Mouse (Mus musculus) embryonic fibroblast, embryonic 13.5 days (primary cell): Measurements from ENCODE around the gene Ggps1. TPM values are rescaled to one million over a fixed set of nuclear protein-coding genes. Genes with fewer than 3 reads are reported as not detected.

Experiments used
- H3K27ac ChIP-seq: 2 replicates; pipeline ENCODE4 v1.5.1; 2012; ENCODE audit warnings: low read length, control low read depth, inconsistent platforms; ENCODE audit not compliant: insufficient read depth
- H3K4me1 ChIP-seq: 2 replicates; pipeline ENCODE4 v1.6.1; 2011; ENCODE audit warnings: low read length; ENCODE audit not compliant: control insufficient read depth, insufficient read depth
- H3K4me3 ChIP-seq: 2 replicates; pipeline ENCODE4 v1.5.1; 2011; ENCODE audit warnings: mild to moderate bottlenecking, control low read depth, low read length; ENCODE audit not compliant: insufficient read depth
- CTCF ChIP-seq: IDR thresholded peaks from 2 replicates; pipeline ENCODE4 v1.5.1; 2011; ENCODE audit warnings: mild to moderate bottlenecking, control low read depth, low read length, moderate library complexity, borderline replicate concordance; ENCODE audit not compliant: insufficient read depth
- POLR2A ChIP-seq: IDR thresholded peaks from 2 replicates; pipeline ENCODE4 v1.6.1; 2011; ENCODE audit warnings: low read depth, mild to moderate bottlenecking, control low read depth, low read length, moderate library complexity
- polyA plus RNA-seq: library from polyadenylated mRNA; stranded (reverse); fragments of >200 nt; gene quantifications from 2 replicates; pipeline ENCODE4 v1.2.4, GENCODE M21; 2011; ENCODE audit warnings: low read depth; ENCODE audit not compliant: missing spikeins, insufficient read length

Ggps1 gene
- polyA plus RNA-seq, 1 experiment: 48.3 TPM

- H3K4me3 ChIP-seq: peak overlapping the region; percentile 58
- no peak for TF ChIP-seq POLR2A
- TF ChIP-seq CTCF: no peak
- H3K4me1 ChIP-seq: no peaks in the 10 kb centered on the region; the same call in 1 of the 2 replicates
- H3K27ac ChIP-seq: peak overlapping the region; percentile 90
Observed at GRCm38 (mm10) chr13:14064341-14065027, 1.2 kb upstream of the Ggps1 start.

- no peak for TF ChIP-seq CTCF
- no peak for TF ChIP-seq POLR2A
- Histone ChIP-seq H3K4me3 (peak overlapping the region; percentile 58), H3K4me1 (no peaks in the 10 kb centered on the region; the same call in 1 of the 2 replicates), H3K27ac (peak overlapping the region; percentile 90)
Observed at GRCm38 (mm10) chr13:14063942-14064271, 619 bp upstream of the Ggps1 start.

GRCm38 (mm10) chr13:14062209-14063012 lies 877 bp downstream of the Ggps1 start:
- H3K27ac ChIP-seq: peak overlapping the region; percentile 50
- no peak for TF ChIP-seq POLR2A
- TF ChIP-seq CTCF: no peak
- peak overlapping the region; percentile 91 for H3K4me3 ChIP-seq
- no peaks in the 10 kb centered on the region; the same call in 1 of the 2 replicates for H3K4me1 ChIP-seq

GRCm38 (mm10) chr13:14059582-14059981 lies 3.7 kb downstream of the Ggps1 start:
- H3K4me1 ChIP-seq: no peaks in the 10 kb centered on the region; the same call in 1 of the 2 replicates
- no peak overlapping the region for H3K27ac ChIP-seq
- no peak for TF ChIP-seq CTCF
- no peak for TF ChIP-seq POLR2A
- no peak overlapping the region for H3K4me3 ChIP-seq

- no peak overlapping the region for H3K4me3 ChIP-seq
- H3K4me1 ChIP-seq: no peaks in the 10 kb centered on the region; the same call in 1 of the 2 replicates
- TF ChIP-seq POLR2A (no peak), CTCF (no peak)
- no peak overlapping the region for H3K27ac ChIP-seq
Observed at GRCm38 (mm10) chr13:14056801-14057200, 6.5 kb downstream of the Ggps1 start.

- TF ChIP-seq POLR2A: no peak
- TF ChIP-seq CTCF: no peak
- Histone ChIP-seq H3K4me1 (no peaks in the 10 kb centered on the region), H3K4me3 (no peak overlapping the region), H3K27ac (no peak overlapping the region)
Observed at GRCm38 (mm10) chr13:14049878-14050277, 13.4 kb downstream of the Ggps1 start.

GRCm38 (mm10) chr13:14044521-14044920 lies 18.8 kb downstream of the Ggps1 start:
- peaks cover 4% of the 10 kb centered on the region; the same call in 1 of the 2 replicates for H3K4me1 ChIP-seq
- H3K4me3 ChIP-seq: no peak overlapping the region
- TF ChIP-seq CTCF (no peak), POLR2A (no peak)
- no peak overlapping the region for H3K27ac ChIP-seq

- Histone ChIP-seq H3K27ac (no peak overlapping the region), H3K4me3 (no peak overlapping the region), H3K4me1 (peaks cover 4% of the 10 kb centered on the region; the same call in 1 of the 2 replicates)
- TF ChIP-seq CTCF (no peak), POLR2A (no peak)
Observed at GRCm38 (mm10) chr13:14043851-14044250, 19.4 kb downstream of the Ggps1 start.

- TF ChIP-seq CTCF: no peak
- peak; percentile 9; the same call in 1 of the 2 replicates for TF ChIP-seq POLR2A
- H3K4me1 ChIP-seq: peaks cover 4% of the 10 kb centered on the region; the same call in 1 of the 2 replicates
- peak overlapping the region; percentile 56 for H3K4me3 ChIP-seq
- peak overlapping the region; percentile 94 for H3K27ac ChIP-seq
Observed at GRCm38 (mm10) chr13:14040186-14040585, 23.1 kb downstream of the Ggps1 start.
